19 mouse cellular contexts compared by ENCODE assay signal in genomic region chr11:96966172-96966571, GRCm38 (mm10). TPM values are rescaled to one million over a fixed set of nuclear protein-coding genes. Genes with fewer than 3 reads are reported as not detected.
DNase-seq lines count a peak whose midpoint lies in the region; ATAC-seq and TF ChIP-seq lines count a peak whose summit lies in the region.
"Had no signal": no experiment of that assay in that cellular context is flagged by ENCODE, and none has a peak within 500 bp of the region (broad histone marks: within the 10 kb centered on the region; RNA-seq: fewer than 3 reads in every experiment).

No protein-coding gene starts in this region.

- no peaks in the 10 kb centered on the region for H3K79me2 ChIP-seq in heart, adult 2 months (replicated peaks; ENCODE audit: control insufficient read depth, insufficient read depth, low read length)
- peaks cover 62% of the 10 kb centered on the region for H3K79me2 ChIP-seq in macrophage (ENCODE audit: inconsistent target)

- intact Hi-C loops in heart, adult 2 months (cut with DNase I), result loop anchor here (5.0 kb wide), 1 partner anchor 139 kb away; the partner anchor contains the start of gene Nfe2l1

- no peak overlapping the region for H3K4me3 ChIP-seq in heart, adult 2 months
- H3K4me3 ChIP-seq in kidney, postnatal 0 days (replicated peaks; ENCODE audit: low read depth, low read length), result no peak overlapping the region
- no peak overlapping the region for H3K4me3 ChIP-seq in brown adipose tissue, adult 24 weeks (ENCODE audit: insufficient read depth, low read depth, low read length)
- H3K4me3 ChIP-seq in macrophage (ENCODE audit: inconsistent target), result no peak overlapping the region
- H3K4me3 ChIP-seq: forebrain, embryonic 10.5 days; left cerebral cortex, adult 2 months had no signal

- peaks cover 31% of the 10 kb centered on the region for H3K4me1 ChIP-seq in heart, adult 2 months (ENCODE audit: control insufficient read depth, insufficient read depth, low read length)
- peaks cover 21% of the 10 kb centered on the region for H3K4me1 ChIP-seq in kidney, postnatal 0 days (replicated peaks; ENCODE audit: insufficient read depth, low read length)
- peaks cover 30% of the 10 kb centered on the region for H3K4me1 ChIP-seq in brown adipose tissue, adult 24 weeks (ENCODE audit: control insufficient read depth, insufficient read depth, insufficient read length, low read length)

- TF ChIP-seq CTCF in heart, adult 2 months (IDR thresholded peaks at IDR 0.05), result no peak
- TF ChIP-seq CTCF in kidney, postnatal 0 days (IDR thresholded peaks at IDR 0.05; ENCODE audit: low read depth), result no peak

- TF ChIP-seq EP300 in heart, adult 2 months (IDR thresholded peaks at IDR 0.05; ENCODE audit: insufficient read depth, low read depth, low read length), result no peak

- no peak for TF ChIP-seq POLR2A in heart, adult 2 months (IDR thresholded peaks at IDR 0.05; ENCODE audit: insufficient read depth, low read depth, low read length)

- WGBS in heart, adult 2 months, result 91% methylated on average over 3 of the region's 3 CpGs
- WGBS in kidney, postnatal 0 days, result 71% methylated on average over 3 of the region's 3 CpGs
- 80% methylated on average over 3 of the region's 3 CpGs for WGBS in macrophage (ENCODE audit: missing documents)

- no peak for DNase-seq in heart, adult 2 months
- DNase-seq in heart, adult 8-10 months (ENCODE audit: low spot score), result no peak
- DNase-seq in kidney, postnatal 0 days (ENCODE audit: low spot score), result no peak
- no peak for DNase-seq in kidney, postnatal 4 days
- DNase-seq in T-cell, adult 2 months (ENCODE audit: low spot score), result no peak
- DNase-seq: cerebellum, adult 18-20 months; cerebellum, postnatal 36 days; gastrocnemius, postnatal 10 days; layer of hippocampus, adult 9-11 months; left cerebral cortex, postnatal 4 days; right cerebral cortex, postnatal 25 days had no signal

- H3K9me3 ChIP-seq in kidney, postnatal 0 days (replicated peaks; ENCODE audit: low read length), result no peaks in the 10 kb centered on the region
- H3K9me3 ChIP-seq: forebrain, embryonic 10.5 days; G1E; heart, embryonic 15.5 days had no signal

- peak overlapping the region; percentile 94; the same call in 1 of the 2 replicates for H3K27ac ChIP-seq in heart, adult 2 months
- 0 out of 2 replicates have a peak overlapping the region, but pooled peaks have one; percentile 39 for H3K27ac ChIP-seq in kidney, postnatal 0 days
- H3K27ac ChIP-seq in brown adipose tissue, adult 24 weeks (replicated peaks; ENCODE audit: low read depth, low read length), result peak overlapping the region; percentile 50; the same call in 1 of the 2 replicates
- H3K27ac ChIP-seq in macrophage, result peak overlapping the region; percentile 99
- H3K27ac ChIP-seq: forebrain, embryonic 10.5 days had no signal

- no peak overlapping the region for H3K9ac ChIP-seq in heart, adult 2 months (ENCODE audit: low read depth, low read length)
- no peak overlapping the region for H3K9ac ChIP-seq in kidney, postnatal 0 days (ENCODE audit: low read depth, low read length)
- H3K9ac ChIP-seq: heart, embryonic 15.5 days; lung, embryonic 14.5 days had no signal

- ATAC-seq in kidney, postnatal 0 days (replicated peaks; ENCODE audit: low FRiP score, low read depth), result no peak

- no peaks in the 10 kb centered on the region for H3K27me3 ChIP-seq in heart, adult 2 months (ENCODE audit: control insufficient read depth, insufficient read depth, low read length)
- H3K27me3 ChIP-seq in kidney, postnatal 0 days (ENCODE audit: insufficient read depth, low read length), result no peaks in the 10 kb centered on the region
- H3K27me3 ChIP-seq: heart, embryonic 15.5 days had no signal

- no peak overlapping the region for H3K4me2 ChIP-seq in kidney, postnatal 0 days (ENCODE audit: low read length)
- H3K4me2 ChIP-seq: midbrain, embryonic 11.5 days had no signal

- peaks cover 6% of the 10 kb centered on the region for H3K36me3 ChIP-seq in heart, adult 2 months (ENCODE audit: control insufficient read depth, insufficient read depth, low read length)
- H3K36me3 ChIP-seq in kidney, postnatal 0 days (ENCODE audit: insufficient read depth, low read length), result peaks cover 10% of the 10 kb centered on the region; the same call in 1 of the 2 replicates
- peaks cover 12% of the 10 kb centered on the region for H3K36me3 ChIP-seq in macrophage (ENCODE audit: inconsistent target)

RNA-seq across cellular contexts. Expression of gene Sp2, which starts 16.6 kb away (rescaled TPM):
- 10 to 100 TPM; 10.4 to 12.4 TPM for total RNA-seq in heart, adult 2 months (2021)
- 10.3 and 12.3 TPM in 2 replicates for polyA plus RNA-seq in heart, adult 2 months (2012; rRNA removed)
- 10 to 100 TPM in 2 of 4 experiments, 1 to 10 TPM in 2; 7.8 to 13.7 (median 11.0) TPM for total RNA-seq in heart, adult 8-10 months (2022)
- polyA plus RNA-seq in kidney, postnatal 0 days (2015; fragmentation: Nextera tagmentation; extraction: Ambion mirVana), result 16.3 and 16.4 TPM in 2 replicates
- polyA plus RNA-seq in brown adipose tissue, adult 24 weeks (2012; ENCODE audit: insufficient read depth, insufficient read length, missing spikeins), result 11.8 and 13.1 TPM in 2 replicates
- total RNA-seq in macrophage (2018; cell fraction: chromatin; rRNA removed), result 1 to 10 TPM; 3.6 to 9.3 (median 5.3) TPM
- total RNA-seq in macrophage (2018; cell fraction: cytosol; rRNA removed), result 10 to 100 TPM; 13.1 to 20.2 (median 16.4) TPM
- total RNA-seq in macrophage (2018; cell fraction: nucleus; rRNA removed), result 10 to 100 TPM in 5 of 26 experiments, 1 to 10 TPM in 21; 6.2 to 11.6 (median 9.2) TPM
- polyA plus RNA-seq in macrophage (2018), result 10.9 to 20.7 TPM (median 12.1 TPM) in 3 replicates

RNA-seq across cellular contexts. Expression of gene Pnpo, which starts 22.4 kb away (rescaled TPM):
- total RNA-seq in heart, adult 2 months (2021), result 10 to 100 TPM; 12.9 to 13.0 TPM
- 21.3 and 22.0 TPM in 2 replicates for polyA plus RNA-seq in heart, adult 2 months (2012; rRNA removed)
- total RNA-seq in heart, adult 8-10 months (2022), result 10 to 100 TPM; 14.9 to 16.6 (median 16.1) TPM
- 31.7 and 33.2 TPM in 2 replicates for polyA plus RNA-seq in kidney, postnatal 0 days (2015; fragmentation: Nextera tagmentation; extraction: Ambion mirVana)
- 19.8 and 25.7 TPM in 2 replicates for polyA plus RNA-seq in brown adipose tissue, adult 24 weeks (2012; ENCODE audit: insufficient read depth, insufficient read length, missing spikeins)
- total RNA-seq in macrophage (2018; cell fraction: chromatin; rRNA removed), result 10 to 100 TPM in 5 of 26 experiments, 1 to 10 TPM in 19, under 1 TPM in 2; 0.44 to 15.2 (median 6.1) TPM
- total RNA-seq in macrophage (2018; cell fraction: cytosol; rRNA removed), result 10 to 100 TPM; 11.1 to 22.6 (median 16.7) TPM
- total RNA-seq in macrophage (2018; cell fraction: nucleus; rRNA removed), result 10 to 100 TPM in 10 of 26 experiments, 1 to 10 TPM in 16; 2.1 to 16.4 (median 7.4) TPM
- 15.4 to 17.0 TPM (median 15.6 TPM) in 3 replicates for polyA plus RNA-seq in macrophage (2018)

RNA-seq across cellular contexts. Expression of gene Prr15l, which starts 38.3 kb away (rescaled TPM):
- 1 to 10 TPM in 1 of 2 experiments, under 1 TPM in 1; 0.93 to 2.1 TPM for total RNA-seq in heart, adult 2 months (2021)
- 0.70 and 2.5 TPM in 2 replicates for polyA plus RNA-seq in heart, adult 2 months (2012; rRNA removed)
- total RNA-seq in heart, adult 8-10 months (2022), result 1 to 10 TPM; 1.1 to 1.7 (median 1.5) TPM
- 76.5 and 88.2 TPM in 2 replicates for polyA plus RNA-seq in kidney, postnatal 0 days (2015; fragmentation: Nextera tagmentation; extraction: Ambion mirVana)
- polyA plus RNA-seq in brown adipose tissue, adult 24 weeks (2012; ENCODE audit: insufficient read depth, insufficient read length, missing spikeins), result not detected in 2 replicates
- total RNA-seq in macrophage (2018; cell fraction: chromatin; rRNA removed), result under 1 TPM in 1 of 26 experiments, not detected in 25; 0.62 TPM
- under 1 TPM in 1 of 26 experiments, not detected in 25; 0.13 TPM for total RNA-seq in macrophage (2018; cell fraction: cytosol; rRNA removed)
- total RNA-seq in macrophage (2018; cell fraction: nucleus; rRNA removed), result under 1 TPM in 5 of 26 experiments, not detected in 21; 0.40 to 0.92 (median 0.72) TPM
- polyA plus RNA-seq in macrophage (2018), result 0.19 TPM in 1 of 3 replicates, not detected in the others
- total RNA-seq: gastrocnemius, postnatal 10 days; left cerebral cortex, adult 2 months; left cerebral cortex, postnatal 4 days had no signal

RNA-seq across cellular contexts. Expression of gene Sp6, which starts 47.0 kb away (rescaled TPM):
- total RNA-seq in heart, adult 2 months (2021), result under 1 TPM; 0.11 to 0.21 TPM
- 0.21 and 0.23 TPM in 2 replicates for polyA plus RNA-seq in heart, adult 2 months (2012; rRNA removed)
- total RNA-seq in heart, adult 8-10 months (2022), result under 1 TPM in 3 of 4 experiments, not detected in 1; 0.08 to 0.28 (median 0.23) TPM
- 1.5 and 2.0 TPM in 2 replicates for polyA plus RNA-seq in kidney, postnatal 0 days (2015; fragmentation: Nextera tagmentation; extraction: Ambion mirVana)
- not detected in 2 replicates for polyA plus RNA-seq in brown adipose tissue, adult 24 weeks (2012; ENCODE audit: insufficient read depth, insufficient read length, missing spikeins)
- under 1 TPM in 3 of 26 experiments, not detected in 23; 0.16 to 0.50 (median 0.20) TPM for total RNA-seq in macrophage (2018; cell fraction: chromatin; rRNA removed)
- under 1 TPM in 5 of 26 experiments, not detected in 21; 0.03 to 0.11 (median 0.04) TPM for total RNA-seq in macrophage (2018; cell fraction: cytosol; rRNA removed)
- under 1 TPM in 5 of 26 experiments, not detected in 21; 0.11 to 0.56 (median 0.17) TPM for total RNA-seq in macrophage (2018; cell fraction: nucleus; rRNA removed)
- polyA plus RNA-seq in macrophage (2018), result 0.09 TPM in 1 of 3 replicates, not detected in the others
- polyA plus RNA-seq: G1E; midbrain, embryonic 11.5 days had no signal

RNA-seq across cellular contexts. Expression of gene Cdk5rap3, which starts 49.9 kb away (rescaled TPM):
- total RNA-seq in heart, adult 2 months (2021), result 10 to 100 TPM; 17.4 to 25.2 TPM
- 13.8 and 17.5 TPM in 2 replicates for polyA plus RNA-seq in heart, adult 2 months (2012; rRNA removed)
- 10 to 100 TPM; 20.4 to 25.7 (median 22.7) TPM for total RNA-seq in heart, adult 8-10 months (2022)
- 77.8 and 81.6 TPM in 2 replicates for polyA plus RNA-seq in kidney, postnatal 0 days (2015; fragmentation: Nextera tagmentation; extraction: Ambion mirVana)
- 19.5 and 27.2 TPM in 2 replicates for polyA plus RNA-seq in brown adipose tissue, adult 24 weeks (2012; ENCODE audit: insufficient read depth, insufficient read length, missing spikeins)
- 10 to 100 TPM in 19 of 26 experiments, 1 to 10 TPM in 7; 3.0 to 54.9 (median 21.8) TPM for total RNA-seq in macrophage (2018; cell fraction: chromatin; rRNA removed)
- total RNA-seq in macrophage (2018; cell fraction: cytosol; rRNA removed), result 10 to 100 TPM in 23 of 26 experiments, 1 to 10 TPM in 3; 8.5 to 17.6 (median 13.3) TPM
- total RNA-seq in macrophage (2018; cell fraction: nucleus; rRNA removed), result 10 to 100 TPM in 17 of 26 experiments, 1 to 10 TPM in 9; 3.6 to 32.5 (median 14.1) TPM
- polyA plus RNA-seq in macrophage (2018), result 15.0 to 17.0 TPM (median 16.0 TPM) in 3 replicates

Comparison
In these comparisons a context has a peak if more than half of its experiments do, and no peak if none do; other contexts are left out.
1. H3K27ac ChIP-seq: peak in every context shown above with its lines; median percentile 99 in macrophage; 94 in heart, adult 2 months; 50 in brown adipose tissue, adult 24 weeks; 39 in kidney, postnatal 0 days.
2. RNA of gene Prr15l, which starts 38.3 kb away (polyA plus RNA-seq): 76.5 to 88.2 TPM in kidney, postnatal 0 days; 0.70 to 2.5 TPM in heart, adult 2 months, not detected in brown adipose tissue, adult 24 weeks and 0.19 TPM in macrophage; every median in the first group is over 10 times any median in the second.